Mouse (Mus musculus): ENCODE measurements around the gene Zfyve9.
A peak's percentile ranks its signal among the peaks of the same experiment; 100 is the strongest.

Zfyve9 gene

GRCm38 (mm10) chr4:108780057-108780863, at the start of gene Zfyve9:
Gene Zfyve9, minus strand, starts transcription at chr4:108780798.
- DNase-seq (ENCODE audit: low read depth, low spot score) = peak; percentile 31

- no peak for DNase-seq (ENCODE audit: low read depth, low spot score)
Measured at GRCm38 (mm10) chr4:108826643-108827042, 46.0 kb upstream of the Zfyve9 start.

- DNase-seq (ENCODE audit: low read depth, low spot score) = no peak
Measured at GRCm38 (mm10) chr4:108826096-108826495, 45.5 kb upstream of the Zfyve9 start.

- no peak for DNase-seq (ENCODE audit: low read depth, low spot score)
Measured at GRCm38 (mm10) chr4:108825677-108826076, 45.1 kb upstream of the Zfyve9 start.

GRCm38 (mm10) chr4:108811550-108811949, 31.0 kb upstream of the Zfyve9 start:
- no peak for DNase-seq (ENCODE audit: low read depth, low spot score)

GRCm38 (mm10) chr4:108811142-108811541, 30.5 kb upstream of the Zfyve9 start:
- no peak for DNase-seq (ENCODE audit: low read depth, low spot score)

- DNase-seq (ENCODE audit: low read depth, low spot score) = no peak
Measured at GRCm38 (mm10) chr4:108803535-108803934, 22.9 kb upstream of the Zfyve9 start.

- peak; percentile 51 for DNase-seq (ENCODE audit: low read depth, low spot score)
Measured at GRCm38 (mm10) chr4:108798083-108798830, 17.7 kb upstream of the Zfyve9 start.

- peak; percentile 56 for DNase-seq (ENCODE audit: low read depth, low spot score)
Measured at GRCm38 (mm10) chr4:108796701-108797100, 16.1 kb upstream of the Zfyve9 start.

GRCm38 (mm10) chr4:108793941-108794340, 13.3 kb upstream of the Zfyve9 start:
- DNase-seq (ENCODE audit: low read depth, low spot score) = no peak

- DNase-seq (ENCODE audit: low read depth, low spot score) = no peak
Measured at GRCm38 (mm10) chr4:108790507-108790906, 9.9 kb upstream of the Zfyve9 start.

GRCm38 (mm10) chr4:108789258-108789936, 8.8 kb upstream of the Zfyve9 start:
- DNase-seq (ENCODE audit: low read depth, low spot score) = no peak

GRCm38 (mm10) chr4:108782421-108783085, 2.0 kb upstream of the Zfyve9 start:
- DNase-seq (ENCODE audit: low read depth, low spot score) = peak; percentile 11

- no peak for DNase-seq (ENCODE audit: low read depth, low spot score)
Measured at GRCm38 (mm10) chr4:108781596-108781995, 998 bp upstream of the Zfyve9 start.

- peak; percentile 77 for DNase-seq (ENCODE audit: low read depth, low spot score)
Measured at GRCm38 (mm10) chr4:108780864-108781205, 237 bp upstream of the Zfyve9 start.

- DNase-seq (ENCODE audit: low read depth, low spot score) = peak; percentile 66
Measured at GRCm38 (mm10) chr4:108779763-108780056, 888 bp downstream of the Zfyve9 start.

GRCm38 (mm10) chr4:108768527-108768926, 12.1 kb downstream of the Zfyve9 start:
- DNase-seq (ENCODE audit: low read depth, low spot score) = no peak

- DNase-seq (ENCODE audit: low read depth, low spot score) = no peak
Measured at GRCm38 (mm10) chr4:108759583-108759982, 21.0 kb downstream of the Zfyve9 start.

- DNase-seq (ENCODE audit: low read depth, low spot score) = no peak
Measured at GRCm38 (mm10) chr4:108746160-108746873, 34.3 kb downstream of the Zfyve9 start.

GRCm38 (mm10) chr4:108731582-108731981, 49.0 kb downstream of the Zfyve9 start:
- peak; percentile 8 for DNase-seq (ENCODE audit: low read depth, low spot score)

GRCm38 (mm10) chr4:108730450-108730849, 50.1 kb downstream of the Zfyve9 start:
- no peak for DNase-seq (ENCODE audit: low read depth, low spot score)

All from ES-CJ7 (cell line).